Mouse (Mus musculus) midbrain, postnatal 0 days (tissue): ENCODE measurements at regions not wholly inside any gene's neighbourhood (a gene's known extent, or its start where the extent isn't known, plus 50 kb on each side); places are given as distances from the start of the nearest gene placed in this dataset.
A peak's percentile ranks its signal among the peaks of the same experiment; 100 is the strongest.

Experiments
- ATAC-seq: fragments of 200-750 bp; cut with Nextera tagmentation; 2 replicates; pipeline ENCODE4 v1.8.0; 2017; ENCODE audit warnings: moderate number of reproducible peaks, mild to moderate bottlenecking, moderate TSS enrichment, moderate library complexity; ENCODE audit not compliant: low FRiP score
- DNase-seq: peaks from one replicate; pipeline ENCODE4 v3.0.0-alpha.2; 2015; ENCODE audit warnings: low spot score
- H3K27ac ChIP-seq: fragments of 300-500 bp; sonication (generic); 2 replicates; pipeline ENCODE4 v1.5.1; 2014; ENCODE audit warnings: low read depth, mild to moderate bottlenecking, low read length, mixed read lengths
- H3K27me3 ChIP-seq: fragments of 300-500 bp; sonication (generic); 2 replicates; pipeline ENCODE4 v1.6.1; 2014; ENCODE audit warnings: low read length, control low read depth, mixed read lengths; ENCODE audit not compliant: insufficient read depth
- H3K36me3 ChIP-seq: fragments of 300-500 bp; sonication (generic); 2 replicates; pipeline ENCODE4 v1.6.1; 2014; ENCODE audit warnings: low read length, control low read depth, mixed read lengths; ENCODE audit not compliant: insufficient read depth
- H3K4me1 ChIP-seq: fragments of 300-500 bp; sonication (generic); 2 replicates; pipeline ENCODE4 v1.6.1; 2014; ENCODE audit warnings: mild to moderate bottlenecking, control low read depth, antibody characterized with exemption, low read length, mixed read lengths; ENCODE audit not compliant: insufficient read depth
- H3K4me2 ChIP-seq: fragments of 300-500 bp; sonication (generic); 2 replicates; pipeline ENCODE4 v1.6.1; 2014; ENCODE audit warnings: low read depth, mild to moderate bottlenecking, low read length, mixed read lengths; ENCODE audit not compliant: poor library complexity, severe bottlenecking
- H3K4me3 ChIP-seq: fragments of 300-500 bp; sonication (generic); 2 replicates; pipeline ENCODE4 v1.5.1; 2014; ENCODE audit warnings: low read depth, mild to moderate bottlenecking, low read length, moderate library complexity
- H3K9ac ChIP-seq: fragments of 300-500 bp; sonication (generic); replicated peaks from 2 replicates; pipeline ENCODE4 v1.6.1; 2014; ENCODE audit warnings: mild to moderate bottlenecking, low read length, moderate library complexity, mixed read lengths; ENCODE audit not compliant: poor library complexity, severe bottlenecking
- H3K9me3 ChIP-seq: fragments of 300-500 bp; sonication (generic); 2 replicates; pipeline ENCODE4 v1.6.1; 2016; ENCODE audit warnings: low read length, control low read depth
- CTCF ChIP-seq: IDR thresholded peaks from 2 replicates; pipeline ENCODE4 v1.5.1; 2016; ENCODE audit warnings: antibody characterized with exemption, mild to moderate bottlenecking
- WGBS: fragments of 180-500 bp; shearing (Covaris S2); extraction: QIAGEN DNeasy Blood & Tissue Kit; methylation state at CpG from one replicate; pipeline ENCODE4 v1.1.7; 2014; 5-methylcytosine and 5-hydroxymethylcytosine counted together

- peak; percentile 4 for DNase-seq
- WGBS = 35% methylated on average over 1 of the region's 1 CpGs
- TF ChIP-seq CTCF = no peak
These were observed 1129.3 kb downstream of the Flrt2 start for GRCm38 (mm10) chr12:96821376-96821775.

DNA sequence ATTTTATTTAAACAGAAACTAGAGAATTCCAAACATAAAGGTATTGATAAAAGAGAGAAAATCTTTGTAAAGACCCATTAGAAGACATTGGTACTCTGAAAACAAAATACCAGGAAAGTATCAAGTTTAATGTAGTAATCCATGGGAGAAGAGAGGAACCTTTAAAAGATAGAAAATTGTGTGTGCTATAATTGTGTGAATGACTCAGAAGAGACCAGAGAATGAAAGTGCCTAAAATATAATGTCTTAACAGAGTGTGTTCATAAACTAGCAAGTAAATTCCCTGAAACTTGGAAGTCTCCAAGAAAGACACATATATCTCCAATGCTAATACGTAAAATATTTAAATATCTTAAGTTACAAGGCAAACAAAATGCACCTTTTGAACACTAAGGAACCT, 1136.4 kb downstream of the Flrt2 start:
- Histone ChIP-seq H3K9ac (no peak overlapping the region), H3K27ac (no peak overlapping the region), H3K27me3 (no peaks in the 10 kb centered on the region), H3K4me3 (no peak overlapping the region), H3K9me3 (no peaks in the 10 kb centered on the region), H3K36me3 (no peaks in the 10 kb centered on the region), H3K4me2 (no peak overlapping the region), H3K4me1 (no peaks in the 10 kb centered on the region)
- DNase-seq = no peak
- WGBS = 98% methylated on average over 1 of the region's 1 CpGs
- ATAC-seq = no peak
- no peak for TF ChIP-seq CTCF

More at GRCm38 (mm10) chr12:96821376-96821775, 1129.3 kb downstream of the Flrt2 start:
- no peaks in the 10 kb centered on the region for H3K27me3 ChIP-seq
- H3K4me2 ChIP-seq = no peak overlapping the region
- H3K9me3 ChIP-seq = no peaks in the 10 kb centered on the region
- ATAC-seq = no peak
- no peaks in the 10 kb centered on the region for H3K36me3 ChIP-seq
- H3K9ac ChIP-seq = no peak overlapping the region
- no peaks in the 10 kb centered on the region for H3K4me1 ChIP-seq
- H3K27ac ChIP-seq = no peak overlapping the region
- no peak overlapping the region for H3K4me3 ChIP-seq
